In genomic region chr1:150135350-150135749, GRCm38 (mm10) we compare ENCODE assay signal across 18 mouse cellular contexts. TPM values are rescaled to one million over a fixed set of nuclear protein-coding genes. Genes with fewer than 3 reads are reported as not detected.
"Had no signal": no experiment of that assay in that cellular context is flagged by ENCODE, and none has a peak within 500 bp of the region (broad histone marks: within the 10 kb centered on the region; RNA-seq: fewer than 3 reads in every experiment).

No protein-coding gene starts in this region.

- H3K27ac ChIP-seq: neural tube, embryonic 12.5 days; neural tube, embryonic 13.5 days; neural tube, embryonic 15.5 days; stomach, embryonic 15.5 days; stomach, postnatal 0 days had no signal

- H3K4me1 ChIP-seq: neural tube, embryonic 12.5 days; neural tube, embryonic 13.5 days; neural tube, embryonic 15.5 days; stomach, embryonic 15.5 days had no signal

- H3K9me3 ChIP-seq: neural tube, embryonic 12.5 days; neural tube, embryonic 13.5 days; neural tube, embryonic 15.5 days; stomach, embryonic 15.5 days had no signal

- DNase-seq: retina, postnatal 1 day; right cerebral cortex, adult 18-20 months; right cerebral cortex, postnatal 14 days; right cerebral cortex, postnatal 25 days; right cerebral cortex, postnatal 4 days; spleen, adult 18-20 months; thymus, adult 18-20 months; thymus, adult 2 months; thymus, postnatal 14 days; thymus, postnatal 25 days; thymus, postnatal 36 days; thymus, postnatal 4 days had no signal

- H3K27me3 ChIP-seq: neural tube, embryonic 12.5 days; neural tube, embryonic 13.5 days; neural tube, embryonic 15.5 days; stomach, embryonic 15.5 days had no signal

- H3K4me3 ChIP-seq: neural tube, embryonic 12.5 days; neural tube, embryonic 13.5 days; neural tube, embryonic 15.5 days; stomach, embryonic 15.5 days had no signal

- H3K36me3 ChIP-seq: neural tube, embryonic 12.5 days; neural tube, embryonic 13.5 days; neural tube, embryonic 15.5 days; stomach, embryonic 15.5 days had no signal

- H3K9ac ChIP-seq: neural tube, embryonic 12.5 days; neural tube, embryonic 13.5 days; neural tube, embryonic 15.5 days; stomach, embryonic 15.5 days had no signal

- H3K4me2 ChIP-seq: neural tube, embryonic 12.5 days; neural tube, embryonic 13.5 days; neural tube, embryonic 15.5 days; stomach, embryonic 15.5 days had no signal

RNA-seq across cellular contexts. Expression of gene Ptgs2, which starts 35.5 kb away (rescaled TPM):
- polyA plus RNA-seq: testis, adult 2 months had no signal
